Mouse (Mus musculus): ENCODE data around the gene Pcdh7. TPM values are rescaled to one million over a fixed set of nuclear protein-coding genes. Genes with fewer than 3 reads are reported as not detected.
A peak's percentile ranks its signal among the peaks of the same experiment; 100 is the strongest.
"Not testable (repeated sequence)": the region's sequence is repeated elsewhere in the genome, so short reads cannot be mapped to it uniquely, and the experiment has no call there.

Gene Pcdh7
- 8.8 and 12.1 TPM in 2 replicates for polyA plus RNA-seq (2014; fragmentation: Nextera tagmentation; extraction: Ambion mirVana)

GRCm38 (mm10) chr5:57717906-57718875 lies at the start of gene Pcdh7:
Gene Pcdh7 (plus strand): TSS chr5:57717967.
- H3K4me3 ChIP-seq (ENCODE audit: low read depth, low read length) = peak within 1 kb of the TSS; percentile 59
- ATAC-seq (replicated peaks; ENCODE audit: low FRiP score, low TSS enrichment, low read depth) (peak; percentile 14; the same call in 1 of the 2 replicates), DNase-seq (ENCODE audit: low spot score) (peak; percentile 83)
- H3K9me3 ChIP-seq (ENCODE audit: control insufficient read depth, low read length) = no peaks in the 10 kb centered on the region
- peak within 1 kb of the TSS; percentile 95 for H3K4me2 ChIP-seq (ENCODE audit: low read length)
- WGBS = under 1% methylated on average over 70 of the region's 70 CpGs
- no peaks in the 10 kb centered on the region for H3K36me3 ChIP-seq (ENCODE audit: control insufficient read depth, insufficient read depth, low read length)
- H3K9ac ChIP-seq (ENCODE audit: low read length) = peak within 1 kb of the TSS; percentile 67
- peaks cover 14% of the 10 kb centered on the region for H3K4me1 ChIP-seq (replicated peaks; ENCODE audit: control insufficient read depth, insufficient read depth, low read length)
- H3K27ac ChIP-seq (ENCODE audit: low read depth) = peak within 1 kb of the TSS; percentile 96
- H3K27me3 ChIP-seq (replicated peaks; ENCODE audit: control insufficient read depth, insufficient read depth, low read length) = no peaks in the 10 kb centered on the region; the same call in 1 of the 2 replicates

GRCm38 (mm10) chr5:57676970-57677369 lies 40.8 kb upstream of the Pcdh7 start:
- not testable (repeated sequence) for ATAC-seq (replicated peaks; ENCODE audit: low FRiP score, low TSS enrichment, low read depth); H3K4me1 ChIP-seq (replicated peaks; ENCODE audit: control insufficient read depth, insufficient read depth, low read length)
- WGBS = 68% methylated on average over 2 of the region's 2 CpGs

GRCm38 (mm10) chr5:57708396-57708795 lies 9.4 kb upstream of the Pcdh7 start:
- DNase-seq (ENCODE audit: low spot score) (no peak), ATAC-seq (replicated peaks; ENCODE audit: low FRiP score, low TSS enrichment, low read depth) (no peak)
- Histone ChIP-seq H3K9me3 (ENCODE audit: control insufficient read depth, low read length) (no peaks in the 10 kb centered on the region), H3K4me3 (ENCODE audit: low read depth, low read length) (no peak overlapping the region), H3K27ac (ENCODE audit: low read depth) (no peak overlapping the region), H3K4me1 (replicated peaks; ENCODE audit: control insufficient read depth, insufficient read depth, low read length) (no peaks in the 10 kb centered on the region), H3K36me3 (ENCODE audit: control insufficient read depth, insufficient read depth, low read length) (no peaks in the 10 kb centered on the region), H3K4me2 (ENCODE audit: low read length) (no peak overlapping the region), H3K27me3 (replicated peaks; ENCODE audit: control insufficient read depth, insufficient read depth, low read length) (no peaks in the 10 kb centered on the region), H3K9ac (ENCODE audit: low read length) (no peak overlapping the region)
- WGBS = 86% methylated on average over 2 of the region's 2 CpGs

More at GRCm38 (mm10) chr5:57676970-57677369, 40.8 kb upstream of the Pcdh7 start:
- not testable (repeated sequence) for DNase-seq (ENCODE audit: low spot score); H3K9me3 ChIP-seq (ENCODE audit: control insufficient read depth, low read length); H3K27me3 ChIP-seq (replicated peaks; ENCODE audit: control insufficient read depth, insufficient read depth, low read length); H3K36me3 ChIP-seq (ENCODE audit: control insufficient read depth, insufficient read depth, low read length); H3K9ac ChIP-seq (ENCODE audit: low read length); H3K4me2 ChIP-seq (ENCODE audit: low read length); H3K27ac ChIP-seq (ENCODE audit: low read depth); H3K4me3 ChIP-seq (ENCODE audit: low read depth, low read length)

GRCm38 (mm10) chr5:57713980-57714379 lies 3.8 kb upstream of the Pcdh7 start:
- peak overlapping the region; percentile 51; the same call in 1 of the 2 replicates for H3K9ac ChIP-seq (ENCODE audit: low read length)
- DNase-seq (ENCODE audit: low spot score) (peak; percentile 64), ATAC-seq (replicated peaks; ENCODE audit: low FRiP score, low TSS enrichment, low read depth) (no peak)
- peak overlapping the region; percentile 95 for H3K4me2 ChIP-seq (ENCODE audit: low read length)
- peak overlapping the region; percentile 59 for H3K4me3 ChIP-seq (ENCODE audit: low read depth, low read length)
- no peaks in the 10 kb centered on the region for H3K9me3 ChIP-seq (ENCODE audit: control insufficient read depth, low read length)
- H3K4me1 ChIP-seq (replicated peaks; ENCODE audit: control insufficient read depth, insufficient read depth, low read length) = no peaks in the 10 kb centered on the region
- no peaks in the 10 kb centered on the region for H3K27me3 ChIP-seq (replicated peaks; ENCODE audit: control insufficient read depth, insufficient read depth, low read length)
- 2% methylated on average over 10 of the region's 10 CpGs for WGBS
- 0 out of 2 replicates have a peak overlapping the region, but pooled peaks have one; percentile 96 for H3K27ac ChIP-seq (ENCODE audit: low read depth)
- no peaks in the 10 kb centered on the region for H3K36me3 ChIP-seq (ENCODE audit: control insufficient read depth, insufficient read depth, low read length)

- H3K4me3 ChIP-seq (ENCODE audit: low read depth, low read length) = peak overlapping the region; percentile 59
- H3K36me3 ChIP-seq (ENCODE audit: control insufficient read depth, insufficient read depth, low read length) = no peaks in the 10 kb centered on the region
- H3K4me1 ChIP-seq (replicated peaks; ENCODE audit: control insufficient read depth, insufficient read depth, low read length) = no peaks in the 10 kb centered on the region
- WGBS = under 1% methylated on average over 44 of the region's 45 CpGs
- H3K4me2 ChIP-seq (ENCODE audit: low read length) = peak overlapping the region; percentile 95
- H3K27me3 ChIP-seq (replicated peaks; ENCODE audit: control insufficient read depth, insufficient read depth, low read length) = no peaks in the 10 kb centered on the region
- DNase-seq (ENCODE audit: low spot score) (peak; percentile 83), ATAC-seq (replicated peaks; ENCODE audit: low FRiP score, low TSS enrichment, low read depth) (peak; percentile 43)
- peak overlapping the region; percentile 96 for H3K27ac ChIP-seq (ENCODE audit: low read depth)
- no peaks in the 10 kb centered on the region for H3K9me3 ChIP-seq (ENCODE audit: control insufficient read depth, low read length)
- H3K9ac ChIP-seq (ENCODE audit: low read length) = peak overlapping the region; percentile 51
Observed at GRCm38 (mm10) chr5:57714621-57715523, 2.9 kb upstream of the Pcdh7 start.

- no peaks in the 10 kb centered on the region for H3K36me3 ChIP-seq (ENCODE audit: control insufficient read depth, insufficient read depth, low read length)
- H3K9ac ChIP-seq (ENCODE audit: low read length) = peak overlapping the region; percentile 51
- H3K4me3 ChIP-seq (ENCODE audit: low read depth, low read length) = peak overlapping the region; percentile 59
- peak overlapping the region; percentile 95 for H3K4me2 ChIP-seq (ENCODE audit: low read length)
- H3K27ac ChIP-seq (ENCODE audit: low read depth) = peak overlapping the region; percentile 96
- ATAC-seq (replicated peaks; ENCODE audit: low FRiP score, low TSS enrichment, low read depth) = peak; percentile 40
- DNase-seq (ENCODE audit: low spot score) = peak; percentile 87
- H3K27me3 ChIP-seq (replicated peaks; ENCODE audit: control insufficient read depth, insufficient read depth, low read length) = no peaks in the 10 kb centered on the region; the same call in 1 of the 2 replicates
- H3K9me3 ChIP-seq (ENCODE audit: control insufficient read depth, low read length) = no peaks in the 10 kb centered on the region
- under 1% methylated on average over 53 of the region's 53 CpGs for WGBS
- H3K4me1 ChIP-seq (replicated peaks; ENCODE audit: control insufficient read depth, insufficient read depth, low read length) = peaks cover 1% of the 10 kb centered on the region
Observed at GRCm38 (mm10) chr5:57715524-57716400, 2.0 kb upstream of the Pcdh7 start.

GRCm38 (mm10) chr5:57716421-57717237 lies 1.1 kb upstream of the Pcdh7 start:
- peak overlapping the region; percentile 95 for H3K4me2 ChIP-seq (ENCODE audit: low read length)
- under 1% methylated on average over 29 of the region's 29 CpGs for WGBS

More at GRCm38 (mm10) chr5:57716421-57717237, 1.1 kb upstream of the Pcdh7 start:
- ATAC-seq (replicated peaks; ENCODE audit: low FRiP score, low TSS enrichment, low read depth) (peak; percentile 14; the same call in 1 of the 2 replicates), DNase-seq (ENCODE audit: low spot score) (peak; percentile 85)
- peak overlapping the region; percentile 59 for H3K4me3 ChIP-seq (ENCODE audit: low read depth, low read length)
- H3K9me3 ChIP-seq (ENCODE audit: control insufficient read depth, low read length) = no peaks in the 10 kb centered on the region
- peaks cover 9% of the 10 kb centered on the region for H3K4me1 ChIP-seq (replicated peaks; ENCODE audit: control insufficient read depth, insufficient read depth, low read length)
- H3K9ac ChIP-seq (ENCODE audit: low read length) = peak overlapping the region; percentile 67
- H3K36me3 ChIP-seq (ENCODE audit: control insufficient read depth, insufficient read depth, low read length) = no peaks in the 10 kb centered on the region
- peak overlapping the region; percentile 96 for H3K27ac ChIP-seq (ENCODE audit: low read depth)
- no peaks in the 10 kb centered on the region; the same call in 1 of the 2 replicates for H3K27me3 ChIP-seq (replicated peaks; ENCODE audit: control insufficient read depth, insufficient read depth, low read length)

All from intestine, embryonic 14.5 days (tissue).